Mouse (Mus musculus) erythroid progenitor cell, adult 5-6 weeks (primary cell): ENCODE data around the gene Pglyrp2. TPM values are rescaled to one million over a fixed set of nuclear protein-coding genes. Genes with fewer than 3 reads are reported as not detected.

Source experiments
- ATAC-seq: replicated peaks from 2 replicates; pipeline ENCODE4 v1.8.0; 2016; ENCODE audit warnings: moderate number of reproducible peaks, mild to moderate bottlenecking, moderate TSS enrichment, inconsistent platforms; ENCODE audit not compliant: poor library complexity, low FRiP score, severe bottlenecking
- total RNA-seq, 2 experiments: library from RNA; stranded (forward) in 1 of 2; stranded (reverse) in 1 of 2; fragments of 150-400 nt in 1 of 2; fragments of 186-747, 209-891 nt in 1 of 2; gene quantifications; 2 replicates each; pipeline versions ENCODE4 v1.2.3 to v1.2.4; 2015 to 2017; ENCODE audit warnings: low replicate concordance in 2 of 2

Gene Pglyrp2
- total RNA-seq, 2 experiments from 2014 or later = 2.1 to 3.4 TPM

GRCm38 (mm10) chr17:32403417-32403816, 20.6 kb downstream of the Pglyrp2 start, which contains the start of gene Rasal3:
Rasal3 (minus strand) TSS chr17:32403583.
- 0 out of 2 replicates have a peak, but pooled peaks have one; percentile 5 for ATAC-seq

DNA sequence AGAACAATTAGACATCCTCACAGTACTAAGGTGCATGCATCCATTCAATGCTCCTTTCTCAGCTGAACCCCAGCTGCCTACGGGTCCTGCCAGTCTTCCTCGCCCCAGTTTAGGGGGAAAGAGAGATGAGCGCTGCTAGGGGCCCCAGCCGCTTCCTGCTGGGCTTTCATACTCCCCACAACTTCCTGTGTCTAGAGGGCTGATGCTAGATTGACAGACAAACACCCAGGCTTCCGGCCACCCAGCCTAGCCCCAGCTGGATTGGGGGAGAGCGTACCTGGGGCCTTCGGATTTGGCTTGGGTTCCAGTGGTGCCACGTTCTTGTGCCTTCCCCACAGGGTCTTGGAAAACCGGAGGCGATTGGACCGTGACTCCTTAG, 21.2 kb downstream of the Pglyrp2 start:
- 0 out of 2 replicates have a peak, but pooled peaks have one; percentile 18 for ATAC-seq

- no peak for ATAC-seq
Measured at GRCm38 (mm10) chr17:32402011-32402778, 21.8 kb downstream of the Pglyrp2 start.

- no peak for ATAC-seq
Measured at GRCm38 (mm10) chr17:32396266-32396665, 27.7 kb downstream of the Pglyrp2 start.

DNA sequence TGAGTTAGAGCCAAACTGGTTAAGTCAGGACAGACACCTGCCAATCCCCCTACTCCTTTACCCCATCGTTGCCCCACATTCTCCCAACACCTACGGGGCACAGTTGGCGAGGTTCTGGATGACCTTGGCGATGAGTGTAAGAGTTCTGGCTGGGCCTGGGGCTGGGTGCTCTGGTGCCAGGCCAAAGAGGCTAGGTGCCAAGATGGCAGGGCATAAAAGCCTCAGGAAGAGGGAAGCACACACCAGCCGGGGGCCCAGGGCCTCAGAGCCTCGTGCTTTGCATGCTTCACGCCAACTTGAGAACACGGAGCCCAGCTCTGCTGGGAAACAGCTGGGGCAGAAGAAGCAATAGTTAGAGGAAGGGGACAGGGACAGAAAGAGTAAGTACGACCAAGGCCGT, 30.0 kb downstream of the Pglyrp2 start:
- no peak for ATAC-seq

- ATAC-seq = peak; percentile 73
Measured at GRCm38 (mm10) chr17:32389101-32389659, 34.8 kb downstream of the Pglyrp2 start, which contains the start of gene Wiz. Wiz (minus strand) TSS chr17:32389439.

DNA sequence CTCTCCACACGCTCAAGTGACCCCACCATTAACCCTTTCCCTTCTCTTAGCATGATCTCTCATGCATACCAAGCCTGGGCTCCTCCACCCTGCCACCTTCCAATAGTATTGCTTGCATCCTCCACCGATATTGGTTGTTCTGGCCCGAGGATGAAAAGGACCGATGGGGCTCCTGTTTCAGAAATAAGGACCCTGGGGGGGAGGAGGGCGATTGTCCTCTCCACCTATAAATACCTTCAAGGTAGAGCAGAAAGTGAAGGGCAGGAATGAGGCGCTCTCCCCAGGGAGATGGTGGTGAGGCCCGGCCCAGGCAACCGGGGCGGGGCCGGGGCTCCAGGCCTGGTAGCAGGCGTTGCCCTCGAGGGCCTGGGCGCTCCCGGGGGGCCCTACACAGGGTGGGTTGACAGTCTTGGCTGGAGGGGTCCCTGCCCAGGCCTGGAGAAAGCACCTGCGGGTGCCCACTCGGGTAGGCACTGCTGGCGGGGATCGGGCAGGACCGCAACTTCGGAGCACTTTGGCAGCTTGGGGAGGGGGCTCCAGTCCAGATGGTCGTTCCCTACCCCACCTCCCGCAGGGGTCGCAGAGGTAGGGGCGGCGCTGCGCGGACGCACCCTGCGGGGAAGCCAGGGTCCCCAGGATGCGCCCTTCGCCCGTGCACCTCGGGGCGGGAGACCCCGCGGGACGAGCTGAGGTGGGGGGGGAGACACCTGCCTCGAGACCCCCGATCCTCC, 35.4 kb downstream of the Pglyrp2 start:
- 0 out of 2 replicates have a peak, but pooled peaks have one; percentile 35 for ATAC-seq

- ATAC-seq = no peak
Measured at GRCm38 (mm10) chr17:32387986-32388369, 36.0 kb downstream of the Pglyrp2 start.

GRCm38 (mm10) chr17:32386659-32387432, 37.1 kb downstream of the Pglyrp2 start:
- 0 out of 2 replicates have a peak, but pooled peaks have one; percentile 26 for ATAC-seq

- ATAC-seq = no peak
Measured at GRCm38 (mm10) chr17:32383661-32384060, 40.3 kb downstream of the Pglyrp2 start.

DNA sequence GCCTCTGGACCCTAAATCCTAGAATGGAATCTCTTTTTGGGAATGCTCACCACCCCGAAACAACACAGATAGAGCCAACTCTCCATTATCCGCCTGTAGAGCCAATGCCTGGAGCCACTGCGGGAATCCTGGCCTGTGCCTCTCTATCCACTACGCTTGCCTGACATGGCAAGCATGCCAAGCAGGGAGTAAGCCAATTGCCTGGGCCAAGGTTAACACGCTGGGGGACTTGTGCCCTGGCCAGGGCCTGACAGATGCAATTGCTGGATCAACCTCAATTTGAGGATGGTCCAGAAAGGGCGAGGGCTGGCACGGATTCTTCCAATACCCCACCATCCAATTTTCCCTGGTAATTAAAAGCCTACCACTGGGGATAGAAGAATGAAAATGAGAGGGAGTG, 41.4 kb downstream of the Pglyrp2 start:
- no peak for ATAC-seq

DNA sequence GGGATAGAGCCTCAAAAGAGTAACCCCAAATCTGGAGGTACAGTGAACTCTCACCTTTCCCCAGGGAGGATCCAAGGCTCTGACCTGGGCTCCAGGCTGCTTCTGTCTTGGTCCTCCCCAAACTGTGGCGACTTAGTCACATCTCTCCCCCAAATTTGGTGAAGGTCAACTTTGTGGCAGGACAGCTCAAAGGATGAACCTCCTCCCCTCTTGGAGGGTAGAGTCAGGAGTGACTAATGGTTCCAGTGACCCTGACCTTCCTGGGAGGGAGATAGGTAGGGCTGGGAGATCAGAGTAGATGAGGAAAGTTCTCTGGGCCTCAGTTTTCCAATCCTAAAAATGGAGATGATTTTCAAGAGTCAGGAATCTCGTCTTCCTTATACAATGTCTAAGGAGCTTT, 45.2 kb downstream of the Pglyrp2 start:
- no peak for ATAC-seq

DNA sequence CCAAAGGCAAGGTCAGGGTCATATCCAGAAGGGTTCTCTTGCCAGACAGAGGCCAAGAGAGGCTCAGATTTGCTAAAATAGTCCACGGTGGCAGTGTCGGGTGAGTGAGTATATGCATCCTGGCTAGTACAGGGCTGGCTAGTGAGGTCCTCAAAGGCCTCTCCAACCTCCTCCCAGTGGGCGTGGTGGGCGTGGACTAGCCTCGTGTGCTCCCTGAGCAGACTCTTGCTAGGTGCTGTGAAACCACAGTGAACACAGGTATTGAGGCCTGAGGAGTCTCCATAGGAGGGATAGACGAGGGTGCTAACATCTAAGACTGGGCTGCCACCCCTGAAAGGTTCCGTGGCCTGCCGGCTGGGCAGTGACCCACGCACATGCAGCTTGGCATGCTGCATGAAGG, 46.8 kb downstream of the Pglyrp2 start:
- peak; percentile 88 for ATAC-seq

GRCm38 (mm10) chr17:32376475-32376874, 47.5 kb downstream of the Pglyrp2 start:
- no peak for ATAC-seq

DNA sequence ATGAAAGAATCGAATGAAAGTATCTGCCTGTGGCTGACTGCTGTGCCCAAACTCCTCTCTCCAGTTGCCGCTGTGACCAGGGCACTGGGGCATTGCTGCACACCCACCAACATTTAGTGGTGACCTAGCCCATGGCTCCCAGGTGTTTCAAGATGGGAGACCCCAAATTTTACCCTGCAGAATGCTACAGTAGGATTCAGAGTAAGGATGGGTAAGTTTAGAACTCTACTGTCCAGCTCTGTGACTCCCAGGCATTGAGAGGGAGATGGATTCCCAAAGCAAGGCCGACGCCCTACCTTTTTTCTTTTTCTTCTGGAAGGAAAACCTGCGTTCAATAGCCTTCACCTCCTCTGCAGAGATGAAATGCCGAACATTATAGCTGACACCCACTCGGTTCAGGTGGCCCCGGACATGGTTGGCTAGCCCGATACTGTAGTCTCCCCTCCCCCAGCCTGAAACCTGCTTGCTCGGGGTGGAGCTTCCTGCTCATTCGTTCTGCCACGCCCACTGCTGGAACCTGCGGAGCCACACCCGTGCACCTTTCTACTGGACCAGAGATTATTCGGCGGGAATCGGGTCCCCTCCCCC, 54.9 kb downstream of the Pglyrp2 start:
- peak; percentile 46 for ATAC-seq

GRCm38 (mm10) chr17:32367706-32368105, 56.3 kb downstream of the Pglyrp2 start:
- no peak for ATAC-seq

DNA sequence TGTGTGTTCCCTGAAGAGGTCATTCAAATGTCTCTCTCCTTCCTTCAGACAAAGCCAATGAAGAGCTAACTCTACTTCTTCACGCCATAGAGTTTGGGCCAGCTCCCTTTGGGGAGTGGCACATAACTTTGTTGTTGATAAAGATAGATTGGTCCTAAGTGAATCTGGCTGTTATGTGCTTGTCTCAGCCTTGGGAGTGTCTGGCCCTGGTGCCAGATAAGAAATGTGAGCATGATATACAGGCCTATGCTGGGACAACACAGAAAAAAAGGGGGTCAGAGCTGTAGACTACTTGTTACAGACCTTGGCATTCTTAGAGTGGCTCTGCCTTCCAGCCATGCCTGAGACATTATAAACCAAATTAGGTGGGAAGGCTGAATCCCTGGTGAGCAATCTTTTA, 58.7 kb downstream of the Pglyrp2 start:
- peak; percentile 43; the same call in 1 of the 2 replicates for ATAC-seq

GRCm38 (mm10) chr17:32364850-32365249, 59.1 kb downstream of the Pglyrp2 start:
- ATAC-seq = no peak

GRCm38 (mm10) chr17:32364331-32364730, 59.6 kb downstream of the Pglyrp2 start:
- ATAC-seq = peak; percentile 88
